Mouse (Mus musculus): Measurements from ENCODE around the gene Armc2. TPM values are rescaled to one million over a fixed set of nuclear protein-coding genes. Genes with fewer than 3 reads are reported as not detected.

The Armc2 gene
- total RNA-seq, 2 experiments from 2014 or later, result not detected

DNA sequence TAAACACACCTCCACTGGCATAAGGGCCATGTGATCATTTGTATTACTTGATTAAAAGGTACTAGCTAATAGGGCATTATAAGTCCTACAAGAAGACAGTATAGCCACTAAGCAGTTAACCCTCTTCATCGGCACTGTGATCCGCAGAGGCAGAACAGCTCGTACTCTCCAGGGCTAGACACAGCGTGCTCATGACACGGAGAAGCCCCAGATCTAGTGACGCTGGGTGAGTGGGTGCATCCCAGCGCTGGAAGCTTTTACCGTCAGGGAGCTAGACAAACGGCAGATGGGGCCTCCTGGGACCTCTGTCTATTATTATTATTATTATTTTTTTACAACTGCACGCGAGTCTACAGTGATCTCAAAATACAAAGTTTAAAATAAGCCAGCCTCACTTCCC lies 9.1 kb upstream of the Armc2 start:
- no peak for ATAC-seq (replicated peaks; ENCODE audit: low FRiP score, poor library complexity, severe bottlenecking)

DNA sequence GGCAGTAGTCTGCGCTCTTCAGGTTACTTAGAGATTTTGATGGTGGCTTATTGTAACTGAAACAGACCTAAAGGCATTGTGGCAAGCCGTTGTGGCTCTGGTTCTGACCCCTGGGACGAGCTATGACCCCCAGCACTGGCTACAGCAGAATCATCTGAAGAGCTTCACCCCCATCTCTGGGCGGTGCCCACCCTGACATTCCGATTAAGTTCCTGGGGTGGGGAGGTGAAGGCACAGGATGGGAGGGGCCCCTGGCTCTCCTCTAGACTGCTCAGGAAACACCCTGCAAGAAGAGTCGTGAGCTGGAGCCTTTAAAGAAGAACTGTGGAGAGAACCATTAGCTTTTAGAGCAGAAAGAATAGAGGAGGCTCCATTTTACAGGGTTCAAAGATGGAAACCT lies 6.2 kb upstream of the Armc2 start:
- ATAC-seq (replicated peaks; ENCODE audit: low FRiP score, poor library complexity, severe bottlenecking), result no peak

DNA sequence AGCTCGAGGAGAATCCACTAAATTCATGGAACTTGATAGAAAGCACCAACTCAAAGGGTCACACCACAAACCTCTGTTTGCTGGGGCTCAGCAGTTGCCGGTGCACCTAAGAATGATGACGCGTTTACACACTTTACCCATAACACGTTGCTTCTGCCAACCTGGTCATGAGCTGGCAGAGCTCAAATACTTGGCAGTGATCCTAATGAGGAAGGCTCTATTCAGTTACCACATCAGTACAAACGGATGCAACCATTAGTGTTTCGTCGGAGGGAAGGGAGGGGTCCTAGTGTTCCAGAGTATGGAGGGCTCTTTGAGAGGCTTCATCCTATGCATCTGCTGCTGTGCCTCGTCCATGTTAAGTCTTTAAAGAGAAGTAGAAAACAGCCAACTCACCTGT lies 3.3 kb upstream of the Armc2 start:
- ATAC-seq (replicated peaks; ENCODE audit: low FRiP score, poor library complexity, severe bottlenecking), result no peak

DNA sequence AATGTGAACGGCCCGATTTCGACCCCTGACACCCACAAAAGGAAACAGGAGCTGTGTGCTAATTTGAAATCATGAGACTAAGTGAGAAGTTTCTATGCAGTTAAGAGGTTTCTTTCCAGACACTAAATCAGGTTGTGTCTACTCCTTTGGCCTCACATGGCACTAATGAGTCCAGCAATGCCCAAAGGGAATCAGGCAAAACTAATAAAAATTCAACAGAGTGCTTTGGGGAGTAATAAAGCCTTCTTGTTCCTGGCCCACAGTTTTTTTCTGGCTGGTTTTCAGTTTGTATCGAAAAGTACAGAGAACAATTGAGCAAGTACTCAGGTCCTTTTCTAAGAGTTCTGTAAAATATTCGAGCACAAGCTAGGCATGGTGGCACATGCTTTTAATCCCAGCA lies 4.2 kb downstream of the Armc2 start:
- ATAC-seq (replicated peaks; ENCODE audit: low FRiP score, poor library complexity, severe bottlenecking), result no peak

DNA sequence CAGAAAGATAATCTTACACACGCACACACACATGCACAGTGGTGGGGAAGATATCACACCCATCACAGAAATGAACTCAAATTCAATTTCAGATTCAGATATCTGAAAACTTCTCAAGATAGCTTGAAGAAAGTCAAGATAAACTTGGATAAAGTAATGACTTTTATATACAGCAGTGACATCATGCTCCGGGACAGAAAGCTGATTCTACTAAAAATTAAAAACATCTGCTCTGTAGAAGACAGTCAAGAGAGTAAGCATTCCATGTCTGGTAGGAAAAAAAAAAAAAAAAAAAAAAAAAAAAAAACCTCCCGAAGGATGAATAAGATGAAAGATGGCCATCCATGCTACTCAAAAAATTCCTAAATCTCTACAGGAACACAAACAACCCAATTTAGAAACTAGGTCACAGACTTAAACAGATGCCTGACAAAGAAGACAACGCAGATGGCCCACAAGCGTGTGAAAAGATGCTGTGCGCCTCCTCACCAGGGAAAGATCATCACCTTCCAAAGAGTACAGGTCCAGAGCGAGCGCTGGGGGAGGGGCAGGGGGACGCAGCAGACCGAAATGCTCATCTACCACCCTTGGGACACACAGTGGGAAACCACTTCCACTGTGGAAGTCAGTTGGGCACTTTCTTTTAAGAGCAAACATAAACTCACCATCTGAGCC lies 7.3 kb downstream of the Armc2 start:
- ATAC-seq (replicated peaks; ENCODE audit: low FRiP score, poor library complexity, severe bottlenecking), result no peak

DNA sequence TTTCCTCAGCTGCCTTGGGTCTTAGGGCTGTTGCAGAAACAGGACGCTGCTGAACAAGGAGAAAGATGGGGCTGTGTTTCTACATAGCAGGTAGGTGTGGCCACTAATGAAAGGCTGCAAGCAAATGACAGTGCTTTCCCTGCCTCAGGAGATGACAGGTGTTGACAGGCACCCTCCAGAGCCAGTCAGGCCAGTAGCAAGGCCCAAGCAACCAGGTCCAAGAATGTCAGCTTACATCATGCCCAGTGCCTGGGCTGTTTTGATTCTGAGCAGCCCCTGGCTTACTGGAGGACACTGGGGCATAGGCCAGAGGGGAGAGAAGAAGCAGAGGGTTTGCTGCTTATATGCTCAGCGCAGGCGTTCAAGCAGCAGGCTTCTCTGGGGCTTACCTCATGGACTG lies 13.0 kb downstream of the Armc2 start:
- ATAC-seq (replicated peaks; ENCODE audit: low FRiP score, poor library complexity, severe bottlenecking), result no peak

DNA sequence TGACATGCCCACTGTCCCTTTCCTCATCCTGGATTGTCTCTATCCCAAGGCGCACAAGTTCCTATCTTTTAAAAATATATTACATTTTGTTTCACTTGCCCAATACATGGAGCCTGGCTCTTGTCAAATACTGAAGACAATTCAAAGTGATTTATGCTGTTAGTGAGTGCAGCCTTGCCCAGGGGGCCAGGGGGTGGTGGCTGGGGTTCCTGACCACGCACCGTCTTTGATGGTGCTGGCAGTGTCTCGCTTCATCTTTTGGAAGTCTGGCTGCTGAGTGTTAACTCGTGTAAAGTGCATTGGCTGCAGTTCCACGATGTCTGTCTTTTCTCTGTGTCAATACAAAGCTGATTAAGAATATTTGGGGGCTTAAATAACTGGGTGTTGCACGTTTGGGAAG lies 13.6 kb downstream of the Armc2 start:
- ATAC-seq (replicated peaks; ENCODE audit: low FRiP score, poor library complexity, severe bottlenecking), result no peak

DNA sequence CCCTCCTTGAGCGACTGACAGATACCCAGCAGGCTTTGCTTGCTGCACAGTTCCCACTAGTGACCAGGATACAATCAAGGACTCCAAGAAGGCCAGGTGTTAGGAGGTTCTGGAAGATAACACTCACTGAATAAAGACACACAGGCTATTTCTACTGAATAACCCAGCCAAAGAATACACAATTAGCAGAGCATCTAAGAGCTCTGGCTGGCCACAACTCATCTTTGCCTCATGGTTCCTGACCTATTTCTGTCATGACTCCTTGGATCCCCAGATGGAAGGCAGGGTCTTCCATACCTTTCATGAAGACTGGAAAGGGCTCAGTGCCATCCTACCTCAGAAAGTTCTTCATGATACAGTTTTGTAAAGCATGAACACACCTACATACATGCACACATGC lies 14.2 kb downstream of the Armc2 start:
- ATAC-seq (replicated peaks; ENCODE audit: low FRiP score, poor library complexity, severe bottlenecking), result no peak

DNA sequence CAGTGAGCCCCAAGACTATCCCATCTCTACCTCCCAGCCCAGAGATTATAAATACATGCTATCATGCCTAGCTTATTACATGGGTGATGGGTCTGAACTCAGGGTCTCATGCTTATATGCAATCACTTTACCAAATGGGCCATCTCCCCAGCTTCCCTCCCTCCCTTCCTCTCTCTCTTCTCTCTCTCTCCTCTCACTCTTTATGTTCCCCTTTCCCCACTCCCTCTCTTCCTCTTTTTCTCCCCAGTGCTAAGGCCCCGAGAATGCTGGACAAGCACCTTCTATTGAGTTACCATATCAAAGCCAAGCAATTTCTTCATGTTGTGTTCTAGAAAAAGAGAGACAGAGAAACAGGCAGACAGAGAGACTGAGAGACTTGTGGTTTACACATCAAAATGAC lies 14.7 kb downstream of the Armc2 start:
- no peak for ATAC-seq (replicated peaks; ENCODE audit: low FRiP score, poor library complexity, severe bottlenecking)

DNA sequence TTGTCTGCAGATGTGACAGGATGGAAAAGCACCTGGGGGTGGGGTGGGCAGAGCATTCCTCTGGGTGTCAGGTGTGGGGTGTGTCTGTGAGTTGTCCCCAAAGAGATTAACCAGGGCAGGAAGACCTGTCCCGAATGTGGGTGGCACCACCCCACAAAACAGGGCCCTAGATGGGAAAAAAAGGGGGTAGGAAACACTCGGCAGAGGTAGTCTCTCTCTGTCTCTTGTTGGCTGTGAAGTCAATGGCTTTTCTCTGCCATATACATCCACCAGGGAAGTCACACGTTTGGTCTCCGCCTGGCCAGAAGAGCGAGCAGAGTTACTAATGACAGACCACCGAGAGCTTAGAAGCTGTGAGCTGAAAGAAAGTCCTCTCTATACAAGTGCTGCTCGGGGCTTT lies 15.8 kb downstream of the Armc2 start:
- no peak for ATAC-seq (replicated peaks; ENCODE audit: low FRiP score, poor library complexity, severe bottlenecking)

DNA sequence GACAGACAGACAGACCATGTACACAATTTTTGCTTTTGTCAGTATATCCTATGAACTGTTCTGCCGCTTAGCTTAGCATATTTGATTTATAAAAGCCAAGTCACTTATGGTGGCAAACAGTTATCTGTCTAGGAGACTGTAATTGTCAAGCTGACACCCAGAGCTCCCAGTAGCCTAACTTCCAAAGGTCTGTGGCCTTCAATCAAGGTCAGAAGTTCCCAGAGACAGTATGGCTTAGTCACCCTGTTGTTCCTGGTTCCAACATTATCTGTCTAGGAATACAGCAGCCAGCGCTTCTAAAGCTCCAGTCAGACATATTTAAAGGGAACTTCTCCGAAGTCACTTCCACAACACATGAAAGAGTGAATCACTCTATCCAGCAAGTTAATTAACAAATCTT lies 17.0 kb downstream of the Armc2 start:
- ATAC-seq (replicated peaks; ENCODE audit: low FRiP score, poor library complexity, severe bottlenecking), result no peak

DNA sequence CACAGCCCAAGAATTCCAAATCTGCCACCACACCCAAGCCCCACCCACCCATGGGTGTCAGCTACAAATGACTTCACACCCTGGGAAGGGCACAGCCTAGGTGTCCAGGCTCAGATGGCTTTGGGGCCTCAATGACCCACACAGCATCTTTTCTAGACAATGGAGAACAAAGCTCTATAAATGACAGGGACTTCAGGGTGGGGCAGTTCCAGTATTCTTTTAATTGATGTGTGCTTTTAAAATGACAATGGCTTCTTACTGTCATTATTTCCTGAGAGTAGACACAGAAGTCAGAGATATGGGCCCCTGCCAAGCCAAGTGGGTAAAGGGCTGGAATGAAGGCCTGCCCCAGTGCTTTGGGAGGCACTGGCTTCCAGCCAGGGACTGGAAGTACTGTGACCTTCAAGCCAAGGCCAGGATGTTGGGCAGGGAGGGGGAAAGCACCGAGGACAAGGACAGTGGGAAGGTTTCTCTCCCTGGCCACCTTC lies 20.5 kb downstream of the Armc2 start:
- ATAC-seq (replicated peaks; ENCODE audit: low FRiP score, poor library complexity, severe bottlenecking), result no peak

DNA sequence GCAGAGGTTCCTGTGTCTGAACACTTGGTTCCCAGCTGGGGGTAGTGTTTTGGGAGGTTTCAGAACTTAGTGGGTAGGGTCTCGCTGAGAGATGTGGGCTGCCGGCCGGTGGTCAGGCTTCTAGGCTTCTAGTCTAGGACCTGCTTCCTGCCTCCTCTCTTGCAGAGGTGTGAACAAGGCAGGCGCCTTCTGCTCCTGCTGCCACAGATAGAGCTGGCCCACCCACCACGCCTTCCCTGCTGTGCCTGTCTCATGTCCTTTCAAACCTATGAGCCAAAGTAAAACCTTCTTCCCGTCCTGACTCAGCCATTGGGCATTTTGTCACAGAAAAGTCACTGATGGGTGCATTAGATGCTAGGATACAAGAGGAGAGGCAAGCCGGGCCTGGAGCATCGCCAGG lies 22.1 kb downstream of the Armc2 start:
- ATAC-seq (replicated peaks; ENCODE audit: low FRiP score, poor library complexity, severe bottlenecking), result no peak

DNA sequence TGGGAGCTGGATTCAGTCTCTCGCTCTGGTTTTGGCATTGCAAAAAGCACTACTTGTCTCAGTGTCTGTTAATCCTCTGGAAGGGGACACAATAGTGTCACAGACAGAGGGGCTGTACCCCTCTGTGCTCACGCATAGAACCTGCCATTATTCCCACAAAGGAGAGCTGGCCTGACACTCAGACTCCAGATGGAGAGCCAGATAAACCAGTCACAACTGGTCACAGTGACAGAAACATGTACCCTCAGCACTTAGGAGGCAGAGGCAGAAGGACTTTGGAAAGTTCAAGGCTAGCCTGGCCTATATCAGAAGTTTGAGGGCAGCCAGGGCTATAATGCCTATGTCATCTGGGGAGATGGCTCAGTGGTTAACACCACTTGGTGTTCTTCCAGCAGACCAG lies 23.2 kb downstream of the Armc2 start:
- ATAC-seq (replicated peaks; ENCODE audit: low FRiP score, poor library complexity, severe bottlenecking), result no peak

DNA sequence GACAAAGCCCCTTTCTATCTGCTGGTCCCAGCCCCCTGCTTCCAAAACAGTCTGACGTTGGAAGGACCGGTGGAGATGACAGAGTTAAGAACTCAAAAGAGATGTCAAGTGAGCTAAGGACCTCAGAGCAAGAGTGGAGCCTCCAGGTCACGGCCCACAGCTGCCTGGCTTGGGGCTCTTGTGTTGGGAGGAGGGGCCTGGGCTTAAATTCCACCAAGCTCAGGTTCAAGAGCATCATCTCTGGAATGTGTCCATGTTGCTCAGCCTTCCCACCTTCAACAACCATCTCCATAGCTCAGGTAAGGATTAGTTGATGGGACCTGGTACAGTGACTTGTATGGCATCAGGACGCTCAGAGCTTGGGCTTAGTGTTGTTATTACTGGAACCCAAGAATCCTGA lies 23.7 kb downstream of the Armc2 start:
- ATAC-seq (replicated peaks; ENCODE audit: low FRiP score, poor library complexity, severe bottlenecking), result no peak

DNA sequence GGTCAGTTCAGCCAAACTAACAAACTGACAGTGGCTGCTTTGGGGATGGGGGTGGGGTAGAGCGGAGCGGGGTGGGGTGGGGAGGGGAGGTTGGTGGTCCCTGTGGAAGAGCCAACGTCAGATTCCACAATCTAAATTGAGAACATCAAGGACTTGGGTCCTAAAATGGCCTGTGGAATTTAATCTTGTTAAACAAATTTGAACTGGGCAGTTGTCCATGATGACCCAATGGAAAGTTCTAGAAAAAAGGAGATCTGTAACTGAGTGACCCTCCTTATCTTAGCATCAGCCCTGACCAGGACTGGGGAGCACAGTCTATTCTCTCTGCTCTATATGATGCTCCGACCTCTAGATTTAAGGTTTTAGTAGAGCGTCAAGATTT lies 26.2 kb downstream of the Armc2 start:
- ATAC-seq (replicated peaks; ENCODE audit: low FRiP score, poor library complexity, severe bottlenecking), result no peak

DNA sequence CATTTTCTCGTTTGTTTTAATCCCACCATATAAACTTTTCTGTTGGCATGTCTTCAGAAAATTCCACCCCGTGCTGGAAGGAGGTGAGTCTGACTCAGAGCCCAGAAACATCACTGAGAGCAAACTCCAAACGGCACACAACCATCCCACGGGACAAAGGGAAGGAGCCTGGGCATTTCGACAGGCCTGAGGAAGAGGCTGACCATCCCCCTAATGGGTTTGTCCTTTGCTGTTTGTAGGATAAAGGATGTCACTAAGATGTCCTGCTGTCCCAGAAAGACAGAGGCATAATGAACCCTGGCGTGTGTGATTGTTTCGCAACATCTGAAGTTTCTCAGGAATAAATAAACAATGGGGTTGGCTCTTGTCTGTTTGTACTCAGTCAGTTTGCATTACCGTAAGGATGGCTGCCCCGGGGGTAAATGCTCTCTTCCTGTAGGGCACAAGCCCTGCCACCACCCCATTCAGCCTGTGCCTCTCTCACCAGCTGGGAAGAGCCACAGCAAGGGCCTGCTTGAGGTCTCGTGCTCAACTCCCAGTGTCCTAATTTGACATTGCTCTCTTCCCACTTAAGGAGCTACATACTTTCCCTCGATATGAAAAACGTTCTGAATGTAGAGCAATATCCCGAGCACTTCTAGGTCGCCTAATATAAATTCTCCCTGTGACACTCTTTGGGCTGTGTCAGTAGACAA lies 26.7 kb downstream of the Armc2 start:
- no peak for ATAC-seq (replicated peaks; ENCODE audit: low FRiP score, poor library complexity, severe bottlenecking)

DNA sequence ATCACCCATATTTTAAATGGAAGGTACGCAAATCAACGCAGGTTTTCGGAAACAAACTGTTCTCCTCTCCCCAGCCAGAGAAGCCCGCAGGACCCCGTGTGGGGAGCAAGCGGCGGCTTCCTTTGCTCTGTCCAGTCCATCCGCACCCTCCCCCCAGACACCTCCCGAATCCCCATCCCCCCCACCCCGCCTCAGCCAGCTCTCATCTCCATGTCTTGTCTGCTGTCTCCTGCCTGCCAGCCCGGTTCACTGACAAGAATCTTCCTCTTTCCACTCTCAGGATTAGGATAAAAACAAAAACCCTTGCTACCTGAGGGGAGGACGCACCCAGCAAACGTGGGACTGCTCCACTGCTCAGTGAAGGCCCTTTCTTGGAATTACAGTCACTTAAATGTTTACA lies 27.3 kb downstream of the Armc2 start:
- ATAC-seq (replicated peaks; ENCODE audit: low FRiP score, poor library complexity, severe bottlenecking), result no peak

DNA sequence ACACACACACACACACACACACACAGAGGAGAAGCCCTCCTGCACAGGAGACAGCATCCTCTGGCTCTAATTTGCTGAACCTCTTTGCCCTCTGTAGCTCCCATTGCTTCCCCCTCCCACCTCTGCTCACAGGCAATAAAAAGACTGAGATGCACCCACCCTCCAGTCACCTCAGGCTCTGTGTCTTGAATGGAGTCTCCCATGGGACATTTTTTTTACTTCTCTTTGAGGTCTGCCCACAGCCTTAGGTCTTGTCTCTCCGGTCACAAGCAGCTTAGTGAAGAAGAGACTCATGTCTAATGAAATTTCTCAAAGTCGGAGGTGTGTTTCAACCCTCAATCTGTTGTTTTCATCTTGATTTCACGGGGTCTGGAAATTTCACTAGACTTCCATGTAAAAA lies 29.3 kb downstream of the Armc2 start:
- ATAC-seq (replicated peaks; ENCODE audit: low FRiP score, poor library complexity, severe bottlenecking), result no peak

DNA sequence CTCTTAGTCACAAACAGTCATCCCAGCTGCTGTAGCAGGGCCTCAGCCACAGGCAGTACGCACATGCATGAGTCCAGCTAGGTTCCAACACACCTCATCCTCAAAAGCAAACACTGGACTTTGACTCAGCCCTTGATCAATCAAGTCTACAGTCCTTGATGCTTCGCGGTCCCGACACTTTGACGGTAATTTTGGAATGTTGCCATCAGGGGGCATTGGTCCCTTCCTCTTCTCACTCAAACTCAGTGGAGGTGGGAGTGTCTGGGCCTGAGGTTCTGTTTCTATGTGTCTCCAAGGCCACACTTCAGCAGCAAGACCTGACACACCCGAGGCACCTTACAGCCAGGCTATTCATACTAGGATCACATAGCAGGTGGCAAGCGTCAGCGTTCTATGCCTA lies 32.1 kb downstream of the Armc2 start:
- no peak for ATAC-seq (replicated peaks; ENCODE audit: low FRiP score, poor library complexity, severe bottlenecking)

DNA sequence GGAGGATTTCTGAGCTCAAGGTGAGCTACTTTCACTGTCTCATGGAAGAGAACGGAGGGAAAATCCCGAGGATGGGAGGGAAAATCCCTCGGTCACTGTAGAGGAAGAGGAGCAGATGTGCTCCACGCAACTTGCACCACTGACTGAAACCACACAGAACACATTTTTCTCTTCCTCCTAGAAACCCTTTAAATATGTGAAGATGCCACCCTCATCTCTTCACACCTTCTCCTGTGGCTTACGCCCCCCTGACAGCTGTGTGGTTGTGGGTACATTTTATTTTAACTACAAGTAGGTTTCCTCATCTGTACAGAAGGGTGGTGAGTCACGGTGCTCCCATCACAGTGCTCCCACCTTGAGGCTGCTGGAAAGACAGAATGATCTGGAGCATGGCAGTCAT lies 34.0 kb downstream of the Armc2 start:
- ATAC-seq (replicated peaks; ENCODE audit: low FRiP score, poor library complexity, severe bottlenecking), result no peak

DNA sequence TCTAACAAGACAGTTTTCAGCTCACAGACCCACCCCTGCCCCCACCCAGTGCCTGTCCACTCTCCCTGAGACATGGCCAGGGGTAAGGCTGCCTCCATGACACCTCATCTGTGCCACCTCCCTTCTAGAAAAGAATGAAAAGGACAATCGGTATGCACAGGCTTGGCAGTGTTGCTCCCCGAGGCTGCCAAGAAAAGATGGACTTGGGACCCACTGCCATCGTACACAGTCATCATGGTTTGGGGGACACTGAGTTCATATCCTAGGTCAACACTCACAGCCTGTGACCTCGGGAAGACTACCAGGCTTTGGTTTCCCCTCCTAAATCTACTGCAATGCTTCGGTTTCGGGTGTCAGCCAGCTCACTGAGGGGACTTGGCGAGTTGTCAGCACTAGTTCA lies 35.4 kb downstream of the Armc2 start:
- ATAC-seq (replicated peaks; ENCODE audit: low FRiP score, poor library complexity, severe bottlenecking), result no peak

Data from erythroblast, adult 5-6 weeks (primary cell).